Mouse (Mus musculus) ZHBTc4 (cell line): Measurements from ENCODE around the gene Olfr520.
"Not testable (repeated sequence)": the region's sequence is repeated elsewhere in the genome, so short reads cannot be mapped to it uniquely, and the experiment has no call there.

ENCODE experiments used
- DNase-seq: peaks from one replicate; pipeline ENCODE4 v3.0.0-alpha.2; 2011; ENCODE audit warnings: low read depth, low spot score

Gene Olfr520

DNA sequence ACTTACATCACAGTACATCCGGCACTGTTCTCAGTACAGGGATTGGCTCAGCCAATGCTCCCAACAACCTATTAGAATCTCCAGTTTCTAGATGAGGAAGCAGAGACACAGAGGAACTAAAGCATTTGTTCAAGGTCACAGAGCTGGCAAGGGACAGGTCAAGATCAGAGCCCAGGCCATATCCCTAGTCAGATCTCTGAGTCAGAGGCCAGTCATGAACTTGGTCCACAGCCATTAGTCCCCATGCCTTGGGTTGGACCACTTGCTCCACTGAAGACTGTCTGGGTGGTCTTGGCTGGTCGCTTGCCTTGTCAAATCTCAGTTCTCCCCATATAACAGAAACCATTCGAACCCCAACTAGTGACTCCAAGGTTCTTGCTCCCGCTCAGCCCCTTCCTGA lies 17.6 kb upstream of the Olfr520 start:
- no peak for DNase-seq

DNA sequence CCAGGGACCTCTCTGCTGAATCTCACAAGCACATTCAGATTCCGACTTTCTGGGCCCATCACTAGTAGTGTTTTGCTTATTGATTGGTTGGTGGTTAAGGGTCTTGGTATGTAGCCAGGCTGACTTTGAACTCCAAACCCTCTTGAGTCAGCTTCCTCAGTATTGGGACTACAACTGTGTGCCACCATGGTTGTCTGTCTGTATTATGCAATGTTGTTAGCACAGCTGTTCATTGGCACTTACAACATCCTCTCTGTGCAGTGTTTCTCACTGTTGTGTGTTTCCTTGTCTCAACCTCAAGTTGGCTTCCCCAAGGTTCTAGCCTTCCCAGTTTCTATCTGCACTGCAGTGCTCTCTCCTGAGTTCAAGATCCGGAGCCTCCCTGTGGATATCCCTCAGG lies 13.5 kb upstream of the Olfr520 start:
- DNase-seq = no peak

DNA sequence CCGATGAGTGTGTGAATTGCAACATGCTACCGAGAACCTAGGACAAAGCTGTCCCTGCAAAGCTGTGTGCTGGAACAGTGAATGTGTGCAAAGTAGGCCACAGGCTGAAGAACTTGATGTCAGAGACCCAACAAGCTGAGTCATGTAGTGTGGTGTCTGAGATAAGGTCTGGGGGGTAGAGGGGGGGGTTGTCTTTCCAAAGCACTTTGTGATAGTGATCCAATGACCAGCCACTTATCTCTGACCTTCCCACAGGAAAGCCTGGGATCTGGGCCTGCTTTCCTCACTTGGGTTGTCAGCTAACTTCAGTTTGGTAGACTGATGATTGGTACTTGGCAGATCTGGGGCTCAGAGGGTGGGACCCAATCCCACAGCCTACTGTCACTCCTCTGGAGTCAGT lies 4.5 kb downstream of the Olfr520 start:
- DNase-seq = no peak

DNA sequence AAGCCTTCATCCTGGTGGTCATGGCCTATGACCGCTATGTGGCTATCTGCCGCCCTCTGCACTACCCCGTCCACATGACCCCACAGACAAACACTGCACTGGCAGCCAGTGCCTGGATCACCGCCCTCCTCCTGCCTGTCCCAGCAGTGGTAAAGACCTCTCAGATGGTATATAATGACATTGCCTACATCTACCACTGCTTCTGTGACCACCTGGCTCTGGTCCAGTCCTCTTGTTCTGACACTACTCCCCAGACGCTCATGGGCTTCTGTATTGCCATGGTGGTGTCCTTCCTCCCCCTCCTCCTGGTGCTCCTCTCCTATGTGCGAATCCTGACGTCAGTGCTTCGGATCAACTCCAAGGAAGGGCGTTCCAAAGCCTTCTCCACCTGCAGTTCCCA lies 5.4 kb downstream of the Olfr520 start:
- not testable (repeated sequence) for DNase-seq

DNA sequence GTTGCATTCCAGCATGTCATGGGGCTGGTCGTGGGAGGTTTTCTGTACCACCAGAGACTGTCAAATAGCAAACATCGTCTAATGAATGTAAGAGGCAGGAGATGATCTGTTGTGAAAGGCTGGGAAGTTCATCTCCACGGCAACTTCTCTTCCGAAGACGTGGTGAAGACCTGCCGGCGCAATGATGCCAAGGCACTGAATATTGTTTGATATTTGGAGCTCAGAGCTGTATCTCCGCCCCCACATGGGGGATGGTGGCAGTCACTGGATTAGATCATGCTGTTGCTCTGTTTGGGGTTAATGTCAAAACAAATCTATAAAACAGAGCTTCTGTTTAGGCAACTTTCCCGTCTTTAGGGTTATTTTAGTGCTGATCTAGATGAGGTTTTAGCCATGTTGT lies 9.2 kb downstream of the Olfr520 start:
- peak; percentile 21 for DNase-seq

DNA sequence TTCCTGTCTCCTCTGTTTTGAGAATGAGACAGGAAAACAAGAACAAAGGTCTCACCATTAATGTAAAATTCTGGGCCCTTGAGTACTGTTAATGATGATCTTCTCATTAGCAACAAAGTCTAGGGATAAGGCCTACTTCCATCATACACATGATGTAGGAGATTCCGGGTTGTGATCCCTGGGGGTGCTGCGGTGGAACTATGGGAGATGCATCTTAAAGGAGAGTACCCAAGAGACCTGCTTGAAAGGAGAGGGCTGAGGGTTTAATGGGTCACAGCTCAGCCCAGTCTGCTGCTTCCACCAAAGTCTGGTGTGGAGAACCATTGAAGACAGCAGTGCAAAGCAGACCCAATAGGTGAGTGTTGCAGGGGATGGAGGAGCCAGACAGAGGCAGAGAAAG lies 33.1 kb downstream of the Olfr520 start, which contains the start of gene Olfr521:
Gene Olfr521, plus strand, starts transcription at position 301 of the 400 bp plus-strand sequence.
- DNase-seq = no peak

DNA sequence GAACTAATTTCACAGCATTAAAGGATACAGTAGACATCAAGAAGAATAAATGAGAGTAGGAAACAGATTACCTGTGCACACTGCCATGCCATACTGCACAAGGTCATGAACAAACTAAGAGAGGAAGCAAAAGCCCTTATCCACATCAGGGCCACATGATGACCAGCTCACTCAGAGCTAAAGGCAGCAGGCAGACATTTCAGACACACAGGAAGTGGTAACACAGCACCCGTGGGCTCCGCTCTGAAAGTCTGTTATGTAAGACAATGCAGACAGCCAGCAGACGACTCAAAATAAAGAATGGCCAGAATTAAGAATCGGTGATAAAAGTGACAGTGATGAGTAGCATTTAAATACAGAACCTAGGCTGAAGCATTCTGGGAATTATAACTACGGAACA lies 51.3 kb downstream of the Olfr520 start:
- DNase-seq = no peak

DNA sequence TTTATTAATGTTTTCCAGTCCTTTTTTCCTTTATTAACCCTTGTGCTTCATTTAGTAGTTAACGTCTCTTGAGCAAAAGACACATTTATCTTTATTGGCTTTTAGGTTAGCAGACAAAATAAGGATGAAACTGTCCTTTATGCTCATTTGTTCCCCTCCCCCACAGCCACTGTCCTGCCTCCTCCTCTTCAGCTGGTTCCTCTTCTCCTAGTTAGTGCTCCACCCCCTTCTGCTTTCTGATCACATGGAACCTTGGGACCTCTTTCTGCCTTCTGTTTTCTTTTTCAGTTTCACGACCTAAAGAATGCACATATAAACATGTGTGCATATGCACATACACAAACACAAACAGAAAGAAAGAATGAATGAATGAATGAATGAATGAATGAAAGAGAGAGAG lies 51.8 kb downstream of the Olfr520 start:
- no peak for DNase-seq

DNA sequence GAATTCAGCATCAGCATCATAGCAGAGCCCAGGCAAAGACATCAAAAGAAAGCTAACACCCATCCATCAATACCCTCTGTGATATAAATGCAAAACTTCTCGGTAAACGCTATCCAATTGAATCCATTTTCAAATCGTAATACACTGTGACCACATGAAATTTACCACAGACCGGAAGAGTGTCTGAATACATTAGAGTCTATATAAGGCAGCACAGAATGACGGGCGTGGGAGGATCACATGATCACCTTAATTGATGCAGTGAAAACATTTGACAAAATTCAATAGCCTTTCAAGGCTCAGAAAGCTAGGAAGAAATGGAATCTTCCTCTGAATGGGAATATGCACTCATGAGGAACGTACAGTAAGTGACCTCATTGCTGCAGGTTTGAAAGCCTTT lies 53.3 kb downstream of the Olfr520 start:
- DNase-seq = no peak

DNA sequence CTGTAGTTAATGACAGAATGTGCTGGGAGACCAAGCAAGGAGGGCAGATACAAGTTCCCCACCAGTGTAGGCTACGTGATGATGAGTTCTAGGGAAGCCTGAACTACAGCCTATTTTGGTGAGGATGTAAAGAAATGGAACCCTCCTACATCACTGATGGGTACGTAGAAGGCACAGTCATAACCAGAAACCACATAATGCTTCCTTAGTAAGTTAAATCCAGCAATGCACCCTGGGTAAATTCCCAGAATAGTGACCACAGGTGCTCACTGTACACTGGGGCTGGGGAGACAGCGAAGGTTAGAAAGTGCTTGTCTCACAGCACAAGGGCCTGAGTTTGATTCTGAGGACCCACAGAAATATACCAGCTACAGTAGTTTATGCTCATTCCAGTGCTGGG lies 55.5 kb downstream of the Olfr520 start:
- DNase-seq = no peak
